Mouse (Mus musculus) spleen, postnatal 4 days (tissue): ENCODE measurements around the gene Myh9.
"Not testable (repeated sequence)": the region's sequence is repeated elsewhere in the genome, so short reads cannot be mapped to it uniquely, and the experiment has no call there.

Experiments used
- DNase-seq, 2 experiments: peaks; one replicate each; pipeline ENCODE4 v3.0.0; 2022; ENCODE audit warnings: low spot score in 2 of 2

The Myh9 gene

GRCm38 (mm10) chr15:77867231-77867968 lies 25.4 kb upstream of the Myh9 start:
- DNase-seq: not testable (repeated sequence)

- DNase-seq: no peak
Observed at GRCm38 (mm10) chr15:77866583-77867220, 24.7 kb upstream of the Myh9 start.

GRCm38 (mm10) chr15:77864063-77864758 lies 22.2 kb upstream of the Myh9 start:
- no peak for DNase-seq

- DNase-seq: no peak
Observed at GRCm38 (mm10) chr15:77862991-77863972, 21.3 kb upstream of the Myh9 start.

- DNase-seq: no peak
Observed at GRCm38 (mm10) chr15:77860081-77860665, 18.2 kb upstream of the Myh9 start.

- peak; percentile 65 to 79 for DNase-seq
Observed at GRCm38 (mm10) chr15:77857662-77858156, 15.7 kb upstream of the Myh9 start.

- DNase-seq: no peak
Observed at GRCm38 (mm10) chr15:77856541-77856940, 14.6 kb upstream of the Myh9 start.

GRCm38 (mm10) chr15:77855301-77855700 lies 13.3 kb upstream of the Myh9 start:
- peak; percentile 48 to 66 for DNase-seq

- DNase-seq: no peak
Observed at GRCm38 (mm10) chr15:77852001-77852400, 10.0 kb upstream of the Myh9 start.

GRCm38 (mm10) chr15:77851136-77851535 lies 9.2 kb upstream of the Myh9 start:
- DNase-seq: peak; percentile 51 to 68

- peak; percentile 67 to 74 for DNase-seq
Observed at GRCm38 (mm10) chr15:77849572-77850229, 7.7 kb upstream of the Myh9 start.

- DNase-seq: peak in 1 of 2 experiments; percentile 62
Observed at GRCm38 (mm10) chr15:77849039-77849436, 7.1 kb upstream of the Myh9 start.

GRCm38 (mm10) chr15:77848415-77849038 lies 6.6 kb upstream of the Myh9 start:
- no peak for DNase-seq

GRCm38 (mm10) chr15:77847826-77848225 lies 5.9 kb upstream of the Myh9 start:
- peak in 1 of 2 experiments; percentile 61 for DNase-seq

GRCm38 (mm10) chr15:77847108-77847507 lies 5.1 kb upstream of the Myh9 start:
- DNase-seq: no peak

- not testable (repeated sequence) for DNase-seq
Observed at GRCm38 (mm10) chr15:77845931-77846595, 4.1 kb upstream of the Myh9 start.

- DNase-seq: peak in 1 of 2 experiments; percentile 64
Observed at GRCm38 (mm10) chr15:77844955-77845635, 3.1 kb upstream of the Myh9 start.

GRCm38 (mm10) chr15:77844048-77844447 lies 2.1 kb upstream of the Myh9 start:
- DNase-seq: no peak
